Mouse (Mus musculus) heart, adult 2 months (tissue): ENCODE data around the gene Gpcpd1.

Experiments used
- CTCF ChIP-seq: fragments of 200-600 bp; IDR thresholded peaks from 2 replicates; pipeline ENCODE4 v1.8.1; 2022; ENCODE audit warnings: antibody characterized with exemption, mild to moderate bottlenecking, moderate library complexity
- EP300 ChIP-seq: fragments of 200-500 bp; IDR thresholded peaks from 2 replicates; pipeline ENCODE4 v1.6.1; 2011; ENCODE audit warnings: low read depth, low read length, control low read depth; ENCODE audit not compliant: insufficient read depth
- POLR2A ChIP-seq: fragments of 200-500 bp; IDR thresholded peaks from 2 replicates; pipeline ENCODE4 v1.6.1; 2011; ENCODE audit warnings: mild to moderate bottlenecking, low read depth, low read length, control low read depth; ENCODE audit not compliant: insufficient read depth

- no peak for TF ChIP-seq CTCF
- TF ChIP-seq EP300: no peak
- no peak for TF ChIP-seq POLR2A
These were observed 12.3 kb downstream of the Gpcpd1 start for GRCm38 (mm10) chr2:132575256-132575655.
